Comparison of ENCODE assay signal across 9 mouse cellular contexts in genomic region chr15:99089069-99089468, GRCm38 (mm10). TPM values are rescaled to one million over a fixed set of nuclear protein-coding genes. Genes with fewer than 3 reads are reported as not detected.
DNase-seq lines count a peak whose midpoint lies in the region; ATAC-seq and TF ChIP-seq lines count a peak whose summit lies in the region.
"Had no signal": no experiment of that assay in that cellular context is flagged by ENCODE, and none has a peak within 500 bp of the region (broad histone marks: within the 10 kb centered on the region; RNA-seq: fewer than 3 reads in every experiment).

No protein-coding gene starts in this region.

- WGBS in forebrain, embryonic 12.5 days = 9% methylated on average over 14 of the region's 14 CpGs
- WGBS in forebrain, embryonic 14.5 days = 9% methylated on average over 14 of the region's 14 CpGs
- 12% methylated on average over 14 of the region's 14 CpGs for WGBS in lung, embryonic 15.5 days
- WGBS in intestine, embryonic 16.5 days = 19% methylated on average over 14 of the region's 14 CpGs
- 42% methylated on average over 14 of the region's 14 CpGs for WGBS in small intestine, adult 2 months

- H3K36me3 ChIP-seq in forebrain, embryonic 12.5 days (replicated peaks) = no peaks in the 10 kb centered on the region
- no peaks in the 10 kb centered on the region for H3K36me3 ChIP-seq in forebrain, embryonic 14.5 days (ENCODE audit: control insufficient read depth, insufficient read depth, low read length)
- no peaks in the 10 kb centered on the region for H3K36me3 ChIP-seq in lung, embryonic 15.5 days
- H3K36me3 ChIP-seq in intestine, embryonic 16.5 days (ENCODE audit: control insufficient read depth, insufficient read depth, low read length) = no peaks in the 10 kb centered on the region
- no peaks in the 10 kb centered on the region for H3K36me3 ChIP-seq in small intestine, adult 2 months (ENCODE audit: control insufficient read depth, insufficient read depth, low read length)

- peaks cover 57% of the 10 kb centered on the region for H3K4me1 ChIP-seq in forebrain, embryonic 12.5 days
- peaks cover 9% of the 10 kb centered on the region for H3K4me1 ChIP-seq in forebrain, embryonic 14.5 days (ENCODE audit: control insufficient read depth, insufficient read depth, low read length)
- peaks cover 22% of the 10 kb centered on the region for H3K4me1 ChIP-seq in lung, embryonic 15.5 days
- H3K4me1 ChIP-seq in intestine, embryonic 16.5 days (ENCODE audit: control insufficient read depth, insufficient read depth, low read length) = peaks cover 24% of the 10 kb centered on the region
- peaks cover 15% of the 10 kb centered on the region for H3K4me1 ChIP-seq in small intestine, adult 2 months (ENCODE audit: control insufficient read depth, insufficient read depth, insufficient read length, low read length)

- no peak overlapping the region for H3K4me3 ChIP-seq in forebrain, embryonic 12.5 days (replicated peaks)
- H3K4me3 ChIP-seq in forebrain, embryonic 14.5 days (ENCODE audit: low read depth, low read length) = no peak overlapping the region
- peak overlapping the region; percentile 22; the same call in 1 of the 2 replicates for H3K4me3 ChIP-seq in lung, embryonic 15.5 days
- H3K4me3 ChIP-seq in intestine, embryonic 16.5 days (ENCODE audit: low read length) = no peak overlapping the region; the same call in 1 of the 2 replicates
- peak overlapping the region; percentile 18; the same call in 1 of the 2 replicates for H3K4me3 ChIP-seq in small intestine, adult 2 months (ENCODE audit: low read depth, low read length)

- H3K27me3 ChIP-seq in forebrain, embryonic 12.5 days = peaks cover 99% of the 10 kb centered on the region
- peaks cover 71% of the 10 kb centered on the region for H3K27me3 ChIP-seq in forebrain, embryonic 14.5 days (replicated peaks; ENCODE audit: control insufficient read depth, insufficient read depth, low read length)
- H3K27me3 ChIP-seq in lung, embryonic 15.5 days = peaks cover 100% of the 10 kb centered on the region
- peaks cover 66% of the 10 kb centered on the region for H3K27me3 ChIP-seq in intestine, embryonic 16.5 days (replicated peaks; ENCODE audit: control insufficient read depth, insufficient read depth, low read length)
- H3K27me3 ChIP-seq in small intestine, adult 2 months (ENCODE audit: control insufficient read depth, insufficient read depth, low read length) = peaks cover 29% of the 10 kb centered on the region

- peak overlapping the region; percentile 46; the same call in 1 of the 2 replicates for H3K4me2 ChIP-seq in forebrain, embryonic 12.5 days
- H3K4me2 ChIP-seq in forebrain, embryonic 14.5 days (ENCODE audit: low read length) = no peak overlapping the region
- 0 out of 2 replicates have a peak overlapping the region, but pooled peaks have one; percentile 17 for H3K4me2 ChIP-seq in lung, embryonic 15.5 days
- peak overlapping the region; percentile 31; the same call in 1 of the 2 replicates for H3K4me2 ChIP-seq in intestine, embryonic 16.5 days (ENCODE audit: low read depth, low read length)

- no peak for TF ChIP-seq CTCF in small intestine, adult 2 months (IDR thresholded peaks at IDR 0.05; ENCODE audit: extremely low read depth, insufficient read length, insufficient replicate concordance, low read depth, low read length)

- ATAC-seq in forebrain, embryonic 12.5 days (ENCODE audit: low FRiP score) = no peak
- ATAC-seq in forebrain, embryonic 14.5 days = no peak
- ATAC-seq in lung, embryonic 15.5 days (ENCODE audit: borderline replicate concordance, extremely low read depth, low FRiP score, low TSS enrichment) = no peak
- ATAC-seq in intestine, embryonic 16.5 days = no peak

- no peak for TF ChIP-seq POLR2A in small intestine, adult 2 months (IDR thresholded peaks at IDR 0.05; ENCODE audit: low read depth, low read length)

- H3K27ac ChIP-seq in forebrain, embryonic 12.5 days = no peak overlapping the region
- no peak overlapping the region for H3K27ac ChIP-seq in forebrain, embryonic 14.5 days (ENCODE audit: low read depth, low read length)
- H3K27ac ChIP-seq in lung, embryonic 15.5 days = no peak overlapping the region
- H3K27ac ChIP-seq in intestine, embryonic 16.5 days (ENCODE audit: low read length) = no peak overlapping the region
- H3K27ac ChIP-seq in small intestine, adult 2 months (ENCODE audit: insufficient read depth, low read depth, low read length) = no peak overlapping the region

- H3K9me3 ChIP-seq in forebrain, embryonic 12.5 days = no peaks in the 10 kb centered on the region
- no peaks in the 10 kb centered on the region for H3K9me3 ChIP-seq in forebrain, embryonic 14.5 days (replicated peaks; ENCODE audit: control insufficient read depth, low read length)
- H3K9me3 ChIP-seq in lung, embryonic 15.5 days = no peaks in the 10 kb centered on the region
- no peaks in the 10 kb centered on the region for H3K9me3 ChIP-seq in intestine, embryonic 16.5 days (ENCODE audit: control insufficient read depth, low read length)

- no peak overlapping the region for H3K9ac ChIP-seq in forebrain, embryonic 12.5 days
- no peak overlapping the region for H3K9ac ChIP-seq in forebrain, embryonic 14.5 days (ENCODE audit: low read length)
- no peak overlapping the region for H3K9ac ChIP-seq in lung, embryonic 15.5 days
- no peak overlapping the region for H3K9ac ChIP-seq in intestine, embryonic 16.5 days (ENCODE audit: low read depth, low read length)

- no peak for DNase-seq in forebrain, embryonic 14.5 days (ENCODE audit: low spot score)
- DNase-seq in lung, postnatal 14 days = no peak
- DNase-seq in spleen, adult 18-20 months = no peak
- DNase-seq in adrenal gland, adult (ENCODE audit: inconsistent age in 2 of 2, low spot score in 1 of 2) = no peak

RNA-seq across cellular contexts. Expression of gene C1ql4, which starts 1.5 kb away (rescaled TPM):
- polyA plus RNA-seq in forebrain, embryonic 12.5 days (2016; fragmentation: Nextera tagmentation; extraction: Ambion mirVana) = 0.44 and 1.3 TPM in 2 replicates
- not detected in 2 replicates for polyA plus RNA-seq in forebrain, embryonic 14.5 days (2014; fragmentation: Nextera tagmentation; extraction: Ambion mirVana)
- not detected in 2 replicates for polyA plus RNA-seq in lung, embryonic 15.5 days (2015; fragmentation: Nextera tagmentation; extraction: Ambion mirVana)
- 0.09 and 0.17 TPM in 2 replicates for polyA plus RNA-seq in intestine, embryonic 16.5 days (2015; fragmentation: Nextera tagmentation; extraction: Ambion mirVana)
- not detected in 2 replicates for polyA plus RNA-seq in small intestine, adult 2 months (2012; rRNA removed)
- polyA plus RNA-seq: cortical plate, adult 2 months had no signal

RNA-seq across cellular contexts. Expression of gene Dnajc22, which starts 3.9 kb away (rescaled TPM):
- 0.76 and 1.0 TPM in 2 replicates for polyA plus RNA-seq in forebrain, embryonic 12.5 days (2016; fragmentation: Nextera tagmentation; extraction: Ambion mirVana)
- polyA plus RNA-seq in forebrain, embryonic 14.5 days (2014; fragmentation: Nextera tagmentation; extraction: Ambion mirVana) = 0.14 and 0.36 TPM in 2 replicates
- 1.7 and 1.9 TPM in 2 replicates for polyA plus RNA-seq in lung, embryonic 15.5 days (2015; fragmentation: Nextera tagmentation; extraction: Ambion mirVana)
- polyA plus RNA-seq in intestine, embryonic 16.5 days (2015; fragmentation: Nextera tagmentation; extraction: Ambion mirVana) = 45.0 and 45.4 TPM in 2 replicates
- polyA plus RNA-seq in small intestine, adult 2 months (2012; rRNA removed) = 24.6 and 43.2 TPM in 2 replicates

RNA-seq across cellular contexts. Expression of gene Troap, which starts 14.7 kb away (rescaled TPM):
- polyA plus RNA-seq in forebrain, embryonic 12.5 days (2016; fragmentation: Nextera tagmentation; extraction: Ambion mirVana) = 41.6 and 48.3 TPM in 2 replicates
- polyA plus RNA-seq in forebrain, embryonic 14.5 days (2014; fragmentation: Nextera tagmentation; extraction: Ambion mirVana) = 11.0 and 13.6 TPM in 2 replicates
- polyA plus RNA-seq in lung, embryonic 15.5 days (2015; fragmentation: Nextera tagmentation; extraction: Ambion mirVana) = 35.4 and 41.9 TPM in 2 replicates
- 20.2 and 25.4 TPM in 2 replicates for polyA plus RNA-seq in intestine, embryonic 16.5 days (2015; fragmentation: Nextera tagmentation; extraction: Ambion mirVana)
- 5.3 and 9.0 TPM in 2 replicates for polyA plus RNA-seq in small intestine, adult 2 months (2012; rRNA removed)

RNA-seq across cellular contexts. Expression of gene Prph, which starts 34.1 kb away (rescaled TPM):
- polyA plus RNA-seq in forebrain, embryonic 12.5 days (2016; fragmentation: Nextera tagmentation; extraction: Ambion mirVana) = 0.73 and 1.4 TPM in 2 replicates
- 0.84 and 1.0 TPM in 2 replicates for polyA plus RNA-seq in forebrain, embryonic 14.5 days (2014; fragmentation: Nextera tagmentation; extraction: Ambion mirVana)
- 3.1 and 6.8 TPM in 2 replicates for polyA plus RNA-seq in lung, embryonic 15.5 days (2015; fragmentation: Nextera tagmentation; extraction: Ambion mirVana)
- polyA plus RNA-seq in intestine, embryonic 16.5 days (2015; fragmentation: Nextera tagmentation; extraction: Ambion mirVana) = 35.0 and 38.4 TPM in 2 replicates
- polyA plus RNA-seq in small intestine, adult 2 months (2012; rRNA removed) = 4.6 and 4.8 TPM in 2 replicates

RNA-seq across cellular contexts. Expression of gene Spats2, which starts 36.6 kb away (rescaled TPM):
- polyA plus RNA-seq in forebrain, embryonic 12.5 days (2016; fragmentation: Nextera tagmentation; extraction: Ambion mirVana) = 65.5 and 69.8 TPM in 2 replicates
- 38.6 and 39.0 TPM in 2 replicates for polyA plus RNA-seq in forebrain, embryonic 14.5 days (2014; fragmentation: Nextera tagmentation; extraction: Ambion mirVana)
- polyA plus RNA-seq in lung, embryonic 15.5 days (2015; fragmentation: Nextera tagmentation; extraction: Ambion mirVana) = 37.8 and 38.9 TPM in 2 replicates
- 18.1 and 20.9 TPM in 2 replicates for polyA plus RNA-seq in intestine, embryonic 16.5 days (2015; fragmentation: Nextera tagmentation; extraction: Ambion mirVana)
- polyA plus RNA-seq in small intestine, adult 2 months (2012; rRNA removed) = 1.6 and 3.9 TPM in 2 replicates

Comparison
In these comparisons a context has a peak if more than half of its experiments do, and no peak if none do; other contexts are left out.
1. H3K4me3 ChIP-seq: peak in lung, embryonic 15.5 days (single experiment) and small intestine, adult 2 months (single experiment); none in forebrain, embryonic 12.5 days (single experiment), forebrain, embryonic 14.5 days (single experiment) and intestine, embryonic 16.5 days (single experiment).